Mouse (Mus musculus) liver, embryonic 15.5 days (tissue): ENCODE measurements around the gene Safb2. TPM values are rescaled to one million over a fixed set of nuclear protein-coding genes. Genes with fewer than 3 reads are reported as not detected.
"Not testable (repeated sequence)": the region's sequence is repeated elsewhere in the genome, so short reads cannot be mapped to it uniquely, and the experiment has no call there.

Source experiments
- ATAC-seq: fragments of 200-750 bp; cut with Nextera tagmentation; 2 replicates; pipeline ENCODE4 v1.8.0; 2017; ENCODE audit warnings: moderate number of reproducible peaks, mild to moderate bottlenecking, moderate library complexity; ENCODE audit not compliant: insufficient read depth
- H3K27ac ChIP-seq: fragments of 300-500 bp; sonication (generic); replicated peaks from 2 replicates; pipeline ENCODE4 v1.5.1; 2015; ENCODE audit warnings: mild to moderate bottlenecking, inconsistent platforms
- H3K27me3 ChIP-seq: fragments of 300-500 bp; sonication (generic); 2 replicates; pipeline ENCODE4 v1.6.1; 2015; ENCODE audit warnings: mild to moderate bottlenecking, inconsistent platforms
- H3K36me3 ChIP-seq: fragments of 300-500 bp; sonication (generic); replicated peaks from 2 replicates; pipeline ENCODE4 v1.6.1; 2015; ENCODE audit warnings: moderate library complexity, mild to moderate bottlenecking, inconsistent platforms
- H3K4me1 ChIP-seq: fragments of 300-500 bp; sonication (generic); replicated peaks from 2 replicates; pipeline ENCODE4 v1.6.1; 2015; ENCODE audit warnings: inconsistent platforms
- H3K4me2 ChIP-seq: fragments of 300-500 bp; sonication (generic); 2 replicates; pipeline ENCODE4 v1.6.1; 2015; ENCODE audit warnings: moderate library complexity, mild to moderate bottlenecking, inconsistent platforms
- H3K4me3 ChIP-seq: fragments of 300-500 bp; sonication (generic); replicated peaks from 2 replicates; pipeline ENCODE4 v1.5.1; 2015; ENCODE audit warnings: mild to moderate bottlenecking, inconsistent platforms
- H3K9ac ChIP-seq: fragments of 300-500 bp; sonication (generic); 2 replicates; pipeline ENCODE4 v1.6.1; 2015; ENCODE audit warnings: moderate library complexity, mild to moderate bottlenecking, inconsistent platforms
- H3K9me3 ChIP-seq: fragments of 300-500 bp; sonication (generic); replicated peaks from 2 replicates; pipeline ENCODE4 v1.6.1; 2016; ENCODE audit warnings: inconsistent platforms
- WGBS: fragments of 180-500 bp; shearing (Covaris S2); methylation state at CpG from one replicate; pipeline ENCODE4 v1.1.7; 2015; ENCODE audit warnings: mixed read lengths; ENCODE audit not compliant: insufficient replicate concordance; 5-methylcytosine and 5-hydroxymethylcytosine counted together
- polyA plus RNA-seq: library from polyadenylated mRNA; unstranded; fragments of >200 nt; fragmentation: Nextera tagmentation; extraction: Ambion mirVana; gene quantifications from 2 replicates; pipeline ENCODE4 v1.2.1, GENCODE M21; 2015

Gene Safb2
- polyA plus RNA-seq, result 31.2 and 34.8 TPM in 2 replicates

DNA sequence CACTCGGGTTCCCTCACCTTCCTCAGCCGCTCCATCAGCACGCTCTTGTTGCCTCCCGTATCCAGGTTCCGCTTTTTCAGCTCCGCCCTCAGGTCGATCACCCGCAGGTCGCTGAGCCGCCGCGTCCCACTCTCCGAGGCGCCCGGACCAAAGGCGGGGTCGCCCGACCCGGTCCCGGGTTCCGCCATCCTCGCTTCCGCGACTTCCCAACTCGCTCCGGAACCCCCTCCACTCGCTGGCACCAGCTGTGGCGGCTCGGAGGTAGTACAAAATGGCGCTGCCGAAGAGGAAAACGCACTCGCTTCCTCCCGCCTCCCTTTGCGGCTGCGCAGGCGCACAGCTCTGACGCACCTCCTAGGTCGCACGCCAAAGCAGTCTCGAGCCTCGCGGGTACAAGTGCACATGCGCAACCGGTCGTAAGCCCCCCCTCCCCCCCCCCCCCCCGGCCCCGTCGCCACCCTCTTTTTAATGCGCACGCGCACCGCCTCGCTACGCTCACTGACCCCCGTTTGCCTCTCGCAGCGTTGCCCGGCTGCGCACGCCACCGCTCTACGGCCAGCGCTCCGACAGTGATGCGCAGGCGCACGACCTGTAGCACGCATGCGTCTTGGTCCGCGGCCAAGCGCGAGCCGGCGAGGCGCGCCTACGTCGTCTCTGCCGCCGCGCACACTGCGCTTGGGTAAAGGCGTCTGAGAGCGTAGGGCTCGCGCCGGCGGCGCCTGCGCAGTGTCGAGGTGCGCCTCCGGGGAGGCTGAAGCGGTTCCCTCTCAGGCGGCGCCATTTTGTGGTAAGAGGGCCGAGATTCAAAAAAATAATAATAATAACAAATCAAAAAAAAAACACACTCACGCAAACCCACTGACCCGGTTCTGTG, at the start of gene Safb2, which contains the start of gene Safb:
Gene Safb2, minus strand, starts transcription at position 329 of the 874 bp plus-strand sequence.
Gene Safb, plus strand, starts transcription at position 569 of the 874 bp plus-strand sequence.
- Histone ChIP-seq H3K4me2 (peak within 1 kb of the TSS; percentile 88), H3K4me3 (peak within 1 kb of the TSS; percentile 95), H3K9me3 (no peaks in the 10 kb centered on the region), H3K36me3 (peaks cover 71% of the 10 kb centered on the region), H3K9ac (peak within 1 kb of the TSS; percentile 93), H3K27me3 (no peaks in the 10 kb centered on the region), H3K4me1 (peaks cover 62% of the 10 kb centered on the region), H3K27ac (peak within 1 kb of the TSS; percentile 99)
- under 1% methylated on average over 98 of the region's 101 CpGs for WGBS
- ATAC-seq, result peak; percentile 93

DNA sequence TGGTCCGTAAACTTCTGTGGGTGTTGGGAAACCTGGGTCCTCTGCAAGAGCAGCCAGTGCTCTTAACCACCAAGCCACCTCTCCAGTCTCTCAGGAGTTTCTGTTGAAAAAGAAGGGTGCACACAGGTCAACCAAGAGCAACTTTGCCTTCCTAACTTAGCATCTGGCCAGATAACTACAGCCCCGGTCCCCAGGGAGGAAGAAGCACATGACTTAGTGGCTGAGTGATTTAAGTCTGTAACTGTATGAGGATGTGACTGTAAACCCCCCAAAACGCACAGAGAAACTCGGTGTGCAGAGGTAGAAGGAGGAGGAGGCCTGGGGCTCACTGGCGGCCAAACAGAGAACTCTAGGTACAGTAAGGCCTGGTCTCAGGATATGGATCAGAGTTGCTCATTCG, 49.6 kb upstream of the Safb2 start:
- Histone ChIP-seq H3K27ac (no peak overlapping the region), H3K36me3 (no peaks in the 10 kb centered on the region), H3K4me2 (no peak overlapping the region), H3K4me3 (no peak overlapping the region), H3K9me3 (no peaks in the 10 kb centered on the region), H3K4me1 (no peaks in the 10 kb centered on the region), H3K27me3 (peaks cover 4% of the 10 kb centered on the region; the same call in 1 of the 2 replicates), H3K9ac (no peak overlapping the region)
- no peak for ATAC-seq
- WGBS, result 49% methylated on average over 6 of the region's 6 CpGs

DNA sequence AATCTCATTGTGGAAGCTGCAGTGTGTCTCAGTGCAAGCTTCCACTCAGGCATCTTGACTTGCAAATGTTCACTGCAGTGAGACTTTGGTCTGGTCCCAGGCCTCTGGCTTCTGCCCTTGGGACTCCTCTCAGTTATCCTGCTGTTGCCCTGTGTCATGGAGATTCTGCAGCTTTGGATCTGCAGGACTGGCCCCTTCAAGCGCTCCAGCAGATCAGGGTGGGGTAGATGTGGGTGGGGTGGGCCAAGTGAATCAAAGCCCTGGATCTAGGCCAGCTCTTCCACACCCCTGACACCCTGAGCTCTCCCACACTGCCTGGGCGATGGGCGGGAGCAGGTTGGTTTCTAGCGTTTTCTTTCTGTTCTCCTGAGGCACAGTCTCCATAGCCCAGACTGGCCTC, 47.4 kb upstream of the Safb2 start:
- H3K9me3 ChIP-seq, result no peaks in the 10 kb centered on the region
- WGBS, result 44% methylated on average over 4 of the region's 4 CpGs
- peaks cover 13% of the 10 kb centered on the region for H3K4me1 ChIP-seq
- H3K4me3 ChIP-seq, result no peak overlapping the region
- no peak for ATAC-seq
- H3K4me2 ChIP-seq, result no peak overlapping the region
- no peak overlapping the region for H3K27ac ChIP-seq
- no peak overlapping the region for H3K9ac ChIP-seq
- H3K27me3 ChIP-seq, result peaks cover 15% of the 10 kb centered on the region
- no peaks in the 10 kb centered on the region for H3K36me3 ChIP-seq

DNA sequence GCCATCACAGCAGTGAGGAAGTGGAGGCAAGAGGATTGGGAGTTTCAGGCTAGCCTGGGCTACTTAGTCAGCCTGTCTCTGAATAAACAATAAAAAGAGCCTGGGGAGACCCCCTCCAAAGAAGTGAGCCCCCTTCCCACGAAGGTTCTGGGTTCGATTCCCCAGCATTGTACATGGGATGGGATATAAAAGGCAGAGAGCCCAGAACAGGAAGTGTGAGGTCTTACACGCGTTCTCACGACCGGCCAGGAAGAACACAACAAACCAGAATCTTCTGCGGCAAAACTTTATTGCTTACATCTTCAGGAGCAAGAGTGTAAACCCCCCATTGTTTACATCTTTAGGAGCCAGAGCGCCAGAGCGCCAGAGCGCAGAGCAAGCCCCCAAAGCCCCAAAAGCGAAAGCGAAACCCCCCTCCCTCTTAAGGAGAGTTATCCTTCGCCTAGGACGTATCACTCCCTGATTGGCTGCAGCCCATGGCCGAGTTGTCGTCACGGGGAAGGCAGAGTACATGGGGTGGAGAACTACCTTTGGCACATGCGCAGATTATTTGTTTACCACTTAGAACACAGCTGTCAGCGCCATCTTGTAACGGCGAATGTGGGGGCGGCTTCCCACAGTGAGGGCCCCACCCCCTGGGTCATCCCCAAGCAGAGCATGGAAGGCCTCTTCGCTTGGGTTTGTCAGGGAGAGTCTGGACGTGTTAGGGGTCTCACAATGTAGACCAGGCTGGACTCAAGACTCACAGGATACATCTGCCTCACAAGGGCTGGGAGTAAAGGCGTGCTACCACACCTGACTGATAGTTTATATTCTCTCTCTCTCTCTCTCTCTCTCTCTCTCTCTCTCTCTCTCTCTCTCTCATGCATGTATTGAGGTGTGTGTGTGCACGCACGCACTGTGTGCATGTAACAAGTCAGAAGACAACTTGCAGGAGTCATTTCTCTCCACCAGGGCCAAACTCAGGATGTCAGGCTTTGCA, 45.7 kb upstream of the Safb2 start:
- H3K9me3 ChIP-seq, H3K36me3 ChIP-seq, ATAC-seq, H3K4me3 ChIP-seq, H3K9ac ChIP-seq, H3K4me2 ChIP-seq, H3K27ac ChIP-seq: not testable (repeated sequence)
- WGBS, result 72% methylated on average over 27 of the region's 27 CpGs
- peaks cover 28% of the 10 kb centered on the region for H3K4me1 ChIP-seq
- peaks cover 11% of the 10 kb centered on the region for H3K27me3 ChIP-seq

DNA sequence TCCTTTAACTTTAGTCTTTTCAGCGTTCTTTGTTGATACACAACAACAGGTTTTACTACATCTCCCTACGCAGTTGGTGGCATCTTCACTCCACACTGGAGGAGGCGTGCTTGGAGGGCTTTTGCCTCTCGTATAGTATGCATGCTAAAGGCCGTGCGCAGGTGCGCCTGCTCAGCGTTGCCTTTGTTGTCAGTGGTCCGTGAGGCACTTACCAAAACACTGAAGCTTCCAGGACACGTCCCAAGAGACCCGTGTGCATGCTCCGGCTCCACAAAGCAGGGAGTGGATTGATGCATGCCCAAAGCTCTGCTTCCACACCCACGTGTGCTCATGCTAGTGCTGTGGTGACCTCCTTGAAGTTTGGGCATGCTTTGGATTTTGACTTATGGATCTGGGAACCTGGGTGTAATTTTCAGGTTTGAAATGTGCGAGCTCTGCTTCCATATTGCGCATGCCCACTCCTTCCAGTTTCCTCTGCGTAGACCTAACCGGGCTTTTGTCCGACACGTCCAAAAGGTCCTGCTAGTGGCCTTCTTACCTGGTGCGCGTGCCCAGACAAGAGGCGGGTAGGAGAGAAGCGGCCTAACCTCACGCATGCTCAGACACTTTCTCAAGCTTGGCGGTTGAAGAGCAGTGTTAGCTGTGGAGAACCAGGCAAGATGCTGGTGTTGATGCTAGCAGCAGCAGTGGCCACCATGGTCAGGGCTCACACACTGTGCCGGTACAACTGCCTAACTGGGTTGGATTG, 43.3 kb upstream of the Safb2 start, which contains the start of gene Catsperd:
Gene Catsperd, plus strand, starts transcription at position 614 of the 748 bp plus-strand sequence.
- Histone ChIP-seq H3K9me3 (no peaks in the 10 kb centered on the region), H3K4me2 (peak within 1 kb of the TSS; percentile 86), H3K27me3 (peaks cover 11% of the 10 kb centered on the region), H3K27ac (peak within 1 kb of the TSS; percentile 65), H3K4me3 (peak within 1 kb of the TSS; percentile 82), H3K36me3 (peaks cover 25% of the 10 kb centered on the region), H3K9ac (peak within 1 kb of the TSS; percentile 21; the same call in 1 of the 2 replicates), H3K4me1 (peaks cover 33% of the 10 kb centered on the region)
- 12% methylated on average over 26 of the region's 26 CpGs for WGBS
- ATAC-seq, result peak; percentile 15

DNA sequence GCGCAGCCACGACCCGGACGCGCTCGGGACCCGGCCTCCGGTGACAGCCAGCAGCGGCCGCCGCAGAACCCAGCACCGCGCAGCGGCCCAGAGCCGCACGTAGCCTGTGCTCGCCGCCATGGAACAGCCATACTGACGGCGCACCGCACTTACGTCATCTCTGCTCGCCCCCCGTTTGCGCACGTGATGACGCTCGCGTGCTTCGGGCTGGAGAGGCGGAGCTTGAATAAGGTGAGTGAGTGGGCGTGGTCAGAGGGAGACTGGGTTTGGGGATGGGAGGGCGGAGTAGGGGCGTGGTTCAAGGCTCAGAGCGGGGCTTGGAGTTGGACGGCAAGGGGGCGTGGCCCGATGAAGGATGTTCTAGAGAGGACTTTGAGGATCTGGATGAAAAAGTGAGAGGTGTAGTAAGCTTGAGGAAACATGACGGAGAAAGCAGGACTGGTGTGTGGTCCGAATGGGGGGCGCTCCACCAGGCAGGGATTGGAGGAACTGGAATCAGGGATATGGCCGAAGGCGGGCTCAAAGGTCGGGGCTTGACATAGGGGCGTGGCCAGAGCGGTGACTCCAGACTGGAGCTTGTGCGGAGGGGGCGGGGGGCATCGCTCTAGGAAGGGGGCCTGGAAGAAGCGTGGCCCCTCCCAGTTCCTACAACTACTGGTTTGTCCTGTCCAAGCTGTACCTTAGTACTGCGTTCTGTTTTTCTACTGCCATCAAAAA, 42.5 kb upstream of the Safb2 start, which contains the start of gene Lonp1:
Gene Lonp1, minus strand, starts transcription at position 134 of the 717 bp plus-strand sequence.
- H3K4me3 ChIP-seq, result peak within 1 kb of the TSS; percentile 82
- peak within 1 kb of the TSS; percentile 70 for H3K9ac ChIP-seq
- H3K9me3 ChIP-seq, result no peaks in the 10 kb centered on the region
- peaks cover 11% of the 10 kb centered on the region for H3K27me3 ChIP-seq
- peak within 1 kb of the TSS; percentile 86 for H3K4me2 ChIP-seq
- H3K4me1 ChIP-seq, result peaks cover 33% of the 10 kb centered on the region
- under 1% methylated on average over 51 of the region's 51 CpGs for WGBS
- H3K36me3 ChIP-seq, result peaks cover 33% of the 10 kb centered on the region
- ATAC-seq, result peak; percentile 84
- H3K27ac ChIP-seq, result peak within 1 kb of the TSS; percentile 65

DNA sequence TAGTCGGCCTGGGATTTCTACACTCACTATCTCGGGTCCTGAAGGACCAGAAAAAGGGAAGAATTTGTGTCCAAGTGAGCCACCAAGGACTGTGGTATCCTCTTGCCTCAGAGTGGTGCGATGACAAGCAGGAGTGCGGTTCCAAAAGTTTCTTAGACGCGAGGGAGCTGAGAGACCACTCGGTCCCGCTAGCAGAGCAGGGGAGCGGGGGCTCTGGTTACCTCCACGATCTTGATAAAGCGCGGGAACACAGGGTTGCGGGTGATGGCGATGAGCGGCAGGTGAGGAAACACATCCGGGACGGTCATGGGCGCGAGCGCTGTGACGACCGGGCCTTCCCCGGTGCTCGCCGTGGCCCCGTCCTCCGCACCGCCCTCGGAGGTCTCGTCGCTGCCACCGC, 41.9 kb upstream of the Safb2 start:
- 0% methylated on average over 32 of the region's 32 CpGs for WGBS
- Histone ChIP-seq H3K4me1 (peaks cover 33% of the 10 kb centered on the region), H3K9ac (peak overlapping the region; percentile 70), H3K36me3 (peaks cover 38% of the 10 kb centered on the region), H3K27ac (peak overlapping the region; percentile 4; the same call in 1 of the 2 replicates), H3K27me3 (peaks cover 11% of the 10 kb centered on the region), H3K4me3 (peak overlapping the region; percentile 82), H3K9me3 (no peaks in the 10 kb centered on the region), H3K4me2 (peak overlapping the region; percentile 86)
- ATAC-seq, result peak; percentile 20; the same call in 1 of the 2 replicates

DNA sequence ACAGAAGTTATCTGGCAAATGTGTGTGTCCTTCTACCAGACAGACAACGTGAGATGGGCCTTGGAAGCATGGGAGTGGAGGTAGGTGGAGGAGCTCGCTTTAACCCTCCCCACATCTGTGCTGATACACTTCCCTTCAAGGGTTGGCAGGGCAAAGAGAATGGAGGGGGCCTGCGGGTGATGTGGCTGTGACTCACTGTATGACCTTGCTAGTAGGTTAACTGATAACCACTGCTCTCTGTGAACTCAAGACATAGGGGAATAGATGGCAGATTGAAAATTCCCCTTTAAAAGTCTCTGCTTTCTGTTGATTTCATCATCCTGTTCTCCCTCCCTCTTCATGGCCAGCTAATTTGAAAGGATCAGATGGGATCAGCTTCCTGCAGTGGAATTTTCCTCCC, 41.1 kb upstream of the Safb2 start:
- Histone ChIP-seq H3K27me3 (peaks cover 11% of the 10 kb centered on the region), H3K4me2 (peak overlapping the region; percentile 86), H3K27ac (no peak overlapping the region), H3K9me3 (no peaks in the 10 kb centered on the region), H3K4me1 (peaks cover 33% of the 10 kb centered on the region), H3K36me3 (peaks cover 45% of the 10 kb centered on the region), H3K9ac (peak overlapping the region; percentile 70; the same call in 1 of the 2 replicates), H3K4me3 (peak overlapping the region; percentile 82)
- WGBS, result 42% methylated on average over 3 of the region's 3 CpGs
- ATAC-seq, result no peak

DNA sequence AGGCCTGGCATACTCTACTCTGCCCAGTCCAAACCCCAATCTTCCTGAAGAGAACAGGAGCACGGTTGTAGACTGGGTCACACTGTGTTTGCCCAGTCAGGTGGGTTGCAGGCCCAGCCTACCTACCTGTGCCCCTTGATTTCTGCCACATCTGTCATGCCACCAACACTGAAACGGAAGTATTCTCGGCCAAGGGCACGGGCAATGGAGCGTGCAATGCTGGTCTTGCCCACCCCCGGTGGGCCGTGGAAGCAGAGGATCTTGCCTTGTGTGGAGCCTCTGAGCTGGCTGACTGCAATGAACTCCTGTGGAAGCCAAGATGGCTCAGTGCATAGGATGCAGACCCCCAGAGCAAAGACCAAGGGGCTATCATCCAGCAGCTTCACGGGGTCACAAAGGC, 33.2 kb upstream of the Safb2 start:
- Histone ChIP-seq H3K9ac (no peak overlapping the region), H3K9me3 (no peaks in the 10 kb centered on the region), H3K4me3 (no peak overlapping the region), H3K36me3 (peaks cover 82% of the 10 kb centered on the region), H3K4me1 (peaks cover 32% of the 10 kb centered on the region), H3K27ac (no peak overlapping the region), H3K27me3 (no peaks in the 10 kb centered on the region), H3K4me2 (no peak overlapping the region)
- WGBS, result 77% methylated on average over 8 of the region's 8 CpGs
- ATAC-seq, result no peak

DNA sequence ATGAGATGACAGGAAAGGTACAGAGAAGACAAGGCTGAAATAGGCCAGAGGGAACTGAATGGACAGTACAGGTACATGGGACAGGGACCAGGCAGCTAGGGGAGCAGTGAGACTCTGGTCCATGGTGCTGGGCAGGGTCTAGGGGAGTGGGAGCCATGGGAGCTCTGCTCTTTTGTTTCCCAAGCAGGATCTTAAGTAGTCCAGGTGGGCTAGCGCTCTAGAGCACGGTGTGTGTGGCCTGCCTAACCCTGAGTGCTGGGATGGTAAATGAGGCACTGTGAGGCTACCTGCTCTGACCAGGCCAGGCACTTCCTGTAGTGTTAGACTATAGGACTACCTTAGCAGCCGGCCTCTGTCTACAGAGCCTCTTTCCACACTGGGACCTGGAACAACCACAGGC, 32.3 kb upstream of the Safb2 start:
- ATAC-seq, result no peak
- Histone ChIP-seq H3K36me3 (peaks cover 73% of the 10 kb centered on the region), H3K9ac (no peak overlapping the region), H3K4me3 (no peak overlapping the region), H3K4me1 (peaks cover 41% of the 10 kb centered on the region), H3K27me3 (no peaks in the 10 kb centered on the region), H3K4me2 (no peak overlapping the region), H3K9me3 (no peaks in the 10 kb centered on the region), H3K27ac (no peak overlapping the region)
- WGBS, result 75% methylated on average over 3 of the region's 3 CpGs
